Mouse (Mus musculus): Measurements from ENCODE around the gene Crb1. TPM values are rescaled to one million over a fixed set of nuclear protein-coding genes. Genes with fewer than 3 reads are reported as not detected.

Crb1 gene
- total and polyA plus RNA-seq, 3 experiments = 0.44 TPM; not detected in 2

DNA sequence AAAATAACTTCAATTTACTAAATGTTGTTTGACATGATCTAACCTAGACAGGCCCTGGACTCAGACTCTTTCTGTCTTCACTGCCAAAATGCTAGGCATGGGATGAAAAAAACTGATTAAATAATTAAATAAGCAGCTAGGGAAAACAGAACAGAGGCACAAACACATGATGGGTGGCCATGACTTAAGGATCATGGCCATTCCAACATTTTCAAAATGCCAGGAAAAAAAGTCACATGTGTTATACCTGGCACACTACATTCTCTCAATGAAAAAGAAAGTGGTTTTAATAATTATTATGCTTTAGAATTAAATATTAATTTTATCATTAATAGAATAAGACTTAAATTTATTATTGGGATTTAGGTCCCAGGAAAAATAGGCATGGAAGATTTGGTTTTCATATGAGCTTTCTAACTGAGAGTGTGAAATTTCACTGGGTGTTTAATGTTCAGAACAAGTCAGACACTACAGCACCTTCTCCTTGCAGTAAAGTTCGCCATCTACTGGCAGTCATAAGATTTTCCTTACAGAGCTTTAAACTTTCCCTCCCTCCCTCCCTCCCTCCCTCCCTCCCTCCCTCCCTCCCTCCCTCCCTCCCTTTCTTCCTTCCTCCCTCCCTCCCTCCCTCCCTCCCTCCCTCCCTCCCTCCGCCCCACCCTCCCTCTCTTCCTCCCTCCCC, 36.6 kb downstream of the Crb1 start:
- TF ChIP-seq POLR2AphosphoS5 (IDR thresholded peaks at IDR 0.05; ENCODE audit: insufficient replicate concordance, low read depth, low read length) (no peak), GATA1 (IDR thresholded peaks at IDR 0.05; ENCODE audit: borderline replicate concordance, low read length) (no peak), TAL1 (conservative IDR thresholded peaks at IDR 0.05; ENCODE audit: low read depth, low read length) (no peak), CTCF (IDR thresholded peaks at IDR 0.05; ENCODE audit: low read depth, low read length) (no peak), GATA2 (IDR thresholded peaks at IDR 0.05; ENCODE audit: borderline replicate concordance, low read depth, low read length) (no peak)
- ATAC-seq (ENCODE audit: extremely low read depth, insufficient number of reproducible peaks, low FRiP score, poor library complexity, severe bottlenecking) = peak; percentile 78

GRCm38 (mm10) chr1:139336997-139337396, 39.9 kb downstream of the Crb1 start:
- H3K9me3 ChIP-seq (replicated peaks) = no peaks in the 10 kb centered on the region
- peaks cover 3% of the 10 kb centered on the region for H3K27me3 ChIP-seq (ENCODE audit: insufficient read depth, low read length)
- no peak for ATAC-seq (ENCODE audit: extremely low read depth, insufficient number of reproducible peaks, low FRiP score, poor library complexity, severe bottlenecking)
- no peak overlapping the region for H3K4me3 ChIP-seq (ENCODE audit: low read depth, low read length)
- TF ChIP-seq POLR2AphosphoS5 (IDR thresholded peaks at IDR 0.05; ENCODE audit: insufficient replicate concordance, low read depth, low read length) = no peak
- no peak for TF ChIP-seq GATA2 (IDR thresholded peaks at IDR 0.05; ENCODE audit: borderline replicate concordance, low read depth, low read length)
- no peak for TF ChIP-seq TAL1 (conservative IDR thresholded peaks at IDR 0.05; ENCODE audit: low read depth, low read length)
- DNase-seq (ENCODE audit: low spot score) = no peak
- no peaks in the 10 kb centered on the region for H3K4me1 ChIP-seq (ENCODE audit: insufficient read depth, low read depth, low read length)
- no peaks in the 10 kb centered on the region for H3K36me3 ChIP-seq (replicated peaks)

More for the DNA sequence above, 36.6 kb downstream of the Crb1 start:
- H3K9me3 ChIP-seq (replicated peaks) = no peaks in the 10 kb centered on the region
- peak; percentile 9 for DNase-seq (ENCODE audit: low spot score)
- H3K27me3 ChIP-seq (ENCODE audit: insufficient read depth, low read length) = peaks cover 3% of the 10 kb centered on the region
- no peaks in the 10 kb centered on the region; the same call in 1 of the 2 replicates for H3K4me1 ChIP-seq (ENCODE audit: insufficient read depth, low read depth, low read length)
- H3K4me3 ChIP-seq (ENCODE audit: low read depth, low read length) = no peak overlapping the region
- no peaks in the 10 kb centered on the region for H3K36me3 ChIP-seq (replicated peaks)

- ATAC-seq (ENCODE audit: extremely low read depth, insufficient number of reproducible peaks, low FRiP score, poor library complexity, severe bottlenecking) = no peak
- no peak for DNase-seq (ENCODE audit: low spot score)
- no peaks in the 10 kb centered on the region for H3K27me3 ChIP-seq (ENCODE audit: insufficient read depth, low read length)
Measured at GRCm38 (mm10) chr1:139328811-139329210, 48.1 kb downstream of the Crb1 start.

GRCm38 (mm10) chr1:139328286-139328685, 48.6 kb downstream of the Crb1 start:
- H3K4me3 ChIP-seq (ENCODE audit: low read depth, low read length) = no peak overlapping the region
- ATAC-seq (ENCODE audit: extremely low read depth, insufficient number of reproducible peaks, low FRiP score, poor library complexity, severe bottlenecking) (no peak), DNase-seq (ENCODE audit: low spot score) (no peak)
- no peaks in the 10 kb centered on the region for H3K27me3 ChIP-seq (ENCODE audit: insufficient read depth, low read length)
- H3K9me3 ChIP-seq (replicated peaks) = no peaks in the 10 kb centered on the region
- TF ChIP-seq POLR2AphosphoS5 (IDR thresholded peaks at IDR 0.05; ENCODE audit: insufficient replicate concordance, low read depth, low read length) = no peak
- no peak for TF ChIP-seq GATA1 (IDR thresholded peaks at IDR 0.05; ENCODE audit: borderline replicate concordance, low read length)
- TF ChIP-seq GATA2 (IDR thresholded peaks at IDR 0.05; ENCODE audit: borderline replicate concordance, low read depth, low read length) = no peak
- no peak for TF ChIP-seq CTCF (IDR thresholded peaks at IDR 0.05; ENCODE audit: low read depth, low read length)
- no peak for TF ChIP-seq TAL1 (conservative IDR thresholded peaks at IDR 0.05; ENCODE audit: low read depth, low read length)
- H3K4me1 ChIP-seq (ENCODE audit: insufficient read depth, low read depth, low read length) = no peaks in the 10 kb centered on the region
- no peaks in the 10 kb centered on the region for H3K36me3 ChIP-seq (replicated peaks)

More at GRCm38 (mm10) chr1:139328811-139329210, 48.1 kb downstream of the Crb1 start:
- H3K36me3 ChIP-seq (replicated peaks) = no peaks in the 10 kb centered on the region
- no peak for TF ChIP-seq POLR2AphosphoS5 (IDR thresholded peaks at IDR 0.05; ENCODE audit: insufficient replicate concordance, low read depth, low read length)
- H3K4me3 ChIP-seq (ENCODE audit: low read depth, low read length) = no peak overlapping the region
- H3K4me1 ChIP-seq (ENCODE audit: insufficient read depth, low read depth, low read length) = no peaks in the 10 kb centered on the region
- no peaks in the 10 kb centered on the region for H3K9me3 ChIP-seq (replicated peaks)

- Histone ChIP-seq H3K4me3 (ENCODE audit: low read depth, low read length) (no peak overlapping the region), H3K9me3 (replicated peaks) (no peaks in the 10 kb centered on the region), H3K4me1 (ENCODE audit: insufficient read depth, low read depth, low read length) (no peaks in the 10 kb centered on the region), H3K36me3 (replicated peaks) (no peaks in the 10 kb centered on the region), H3K27me3 (ENCODE audit: insufficient read depth, low read length) (no peaks in the 10 kb centered on the region)
- ATAC-seq (ENCODE audit: extremely low read depth, insufficient number of reproducible peaks, low FRiP score, poor library complexity, severe bottlenecking) (no peak), DNase-seq (ENCODE audit: low spot score) (no peak)
- no peak for TF ChIP-seq GATA1 (IDR thresholded peaks at IDR 0.05; ENCODE audit: borderline replicate concordance, low read length)
- TF ChIP-seq TAL1 (conservative IDR thresholded peaks at IDR 0.05; ENCODE audit: low read depth, low read length) = no peak
- TF ChIP-seq POLR2AphosphoS5 (IDR thresholded peaks at IDR 0.05; ENCODE audit: insufficient replicate concordance, low read depth, low read length) = no peak
- TF ChIP-seq CTCF (IDR thresholded peaks at IDR 0.05; ENCODE audit: low read depth, low read length) = no peak
- TF ChIP-seq GATA2 (IDR thresholded peaks at IDR 0.05; ENCODE audit: borderline replicate concordance, low read depth, low read length) = no peak
Measured at GRCm38 (mm10) chr1:139325378-139325777, 51.5 kb downstream of the Crb1 start.

- Histone ChIP-seq H3K27me3 (ENCODE audit: insufficient read depth, low read length) (no peaks in the 10 kb centered on the region), H3K4me3 (ENCODE audit: low read depth, low read length) (no peak overlapping the region), H3K9me3 (replicated peaks) (no peaks in the 10 kb centered on the region), H3K4me1 (ENCODE audit: insufficient read depth, low read depth, low read length) (no peaks in the 10 kb centered on the region), H3K36me3 (replicated peaks) (no peaks in the 10 kb centered on the region)
- ATAC-seq (ENCODE audit: extremely low read depth, insufficient number of reproducible peaks, low FRiP score, poor library complexity, severe bottlenecking) (no peak), DNase-seq (ENCODE audit: low spot score) (no peak)
- no peak for TF ChIP-seq TAL1 (conservative IDR thresholded peaks at IDR 0.05; ENCODE audit: low read depth, low read length)
Measured at GRCm38 (mm10) chr1:139319798-139320197, 57.1 kb downstream of the Crb1 start.

Data from G1E (cell line).